Mouse (Mus musculus) skeletal muscle tissue, adult 2 months (tissue): ENCODE data around the gene Tut7.
"Not testable (repeated sequence)": the region's sequence is repeated elsewhere in the genome, so short reads cannot be mapped to it uniquely, and the experiment has no call there.

ENCODE experiments used
- DNase-seq: peaks from one replicate; pipeline ENCODE4 v3.0.0-alpha.2; 2012; ENCODE audit warnings: low read depth, low spot score

Tut7 gene

DNA sequence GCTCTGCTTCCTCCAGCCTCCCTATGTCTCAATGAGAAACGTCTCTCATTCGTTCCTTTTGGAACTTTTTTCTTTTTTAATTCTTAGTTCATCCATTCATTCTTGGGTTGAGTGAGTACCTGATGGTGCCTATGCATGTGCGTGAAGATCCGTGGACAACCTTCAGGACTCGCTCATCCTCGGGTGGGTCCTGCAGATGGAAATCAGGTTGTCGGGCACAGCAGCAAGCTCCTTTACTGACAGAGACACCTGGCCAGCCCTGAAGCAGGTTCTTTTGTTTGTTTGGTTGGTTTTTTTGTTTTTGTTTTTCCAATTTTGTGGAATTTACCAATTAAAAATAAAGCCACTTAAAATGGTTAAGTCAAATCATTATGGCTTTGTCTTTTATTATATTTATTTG lies 9.9 kb upstream of the Tut7 start:
- DNase-seq = no peak

DNA sequence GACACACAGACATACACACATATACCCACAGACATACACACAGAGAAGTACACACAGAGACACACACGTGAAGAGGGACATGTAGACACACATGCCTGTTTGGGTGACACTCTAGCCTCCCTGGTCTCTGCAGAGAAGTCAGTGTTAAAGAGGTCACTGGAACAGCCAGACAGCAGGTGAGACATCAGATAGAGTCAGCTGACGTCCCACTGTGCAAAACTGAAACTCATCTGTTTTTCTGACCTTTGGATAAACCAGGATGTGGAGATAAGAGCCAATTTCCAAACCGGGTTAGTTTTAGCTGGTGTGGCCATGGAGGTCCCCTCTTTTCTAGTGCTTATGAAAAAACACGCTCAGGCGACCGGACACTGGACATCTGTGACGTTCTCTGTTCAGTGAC lies 9.5 kb upstream of the Tut7 start:
- DNase-seq = no peak

DNA sequence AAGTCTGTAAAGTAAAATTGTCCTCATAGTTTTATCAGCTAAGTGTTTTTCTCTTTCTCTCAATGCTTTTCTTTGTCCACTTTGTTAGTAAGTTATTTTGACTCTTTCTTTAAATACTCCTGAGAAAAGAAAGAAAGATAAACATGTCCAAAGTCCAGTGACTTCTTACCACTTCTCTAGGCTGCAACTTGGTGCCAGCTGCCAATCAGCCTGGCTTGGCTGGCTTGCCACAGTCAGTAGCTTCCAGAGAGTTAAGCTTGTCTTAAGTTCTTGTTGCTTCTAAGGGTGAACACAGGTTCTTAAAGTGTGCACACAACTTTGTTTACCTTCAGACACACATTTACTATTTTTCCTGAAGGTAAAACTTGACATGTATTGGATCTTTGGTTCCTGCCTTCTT lies 3.0 kb upstream of the Tut7 start:
- DNase-seq = no peak

DNA sequence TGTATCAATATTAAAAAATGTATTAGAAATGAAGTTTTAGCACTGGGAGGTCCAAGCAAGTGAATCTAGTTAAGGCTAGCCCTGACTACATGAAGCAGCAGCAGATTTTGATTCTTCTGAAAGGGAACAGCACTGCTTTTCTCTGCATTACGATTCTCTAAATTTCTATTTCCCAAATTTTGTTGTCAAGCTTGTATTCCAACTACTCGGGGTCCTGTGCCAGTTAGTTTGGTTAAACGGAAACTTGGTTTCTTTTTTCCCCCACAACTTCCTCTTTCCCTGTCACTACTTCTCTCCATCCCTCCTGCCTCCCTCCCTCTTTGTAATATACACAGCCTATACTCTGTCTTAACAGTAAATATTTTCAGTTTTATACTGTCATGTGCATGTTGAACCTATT lies 2.1 kb downstream of the Tut7 start:
- no peak for DNase-seq

DNA sequence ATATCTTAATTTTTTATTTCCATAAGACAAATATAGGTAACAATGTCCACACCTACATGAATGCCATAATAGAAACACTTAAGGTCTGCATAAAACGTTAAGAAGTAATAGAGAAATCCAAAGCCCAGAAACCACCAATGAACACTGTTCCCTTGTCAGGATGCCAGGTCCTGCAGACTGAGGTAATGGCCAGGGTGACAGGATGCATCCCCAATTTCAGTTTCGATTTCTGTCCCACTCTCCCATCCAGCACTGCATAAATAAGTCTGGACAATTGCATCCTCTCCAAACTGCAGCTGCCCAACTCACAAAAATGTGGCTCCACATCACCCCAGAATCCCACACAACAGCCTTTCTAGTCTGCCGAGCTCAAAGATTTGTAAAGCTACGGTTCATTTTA lies 2.8 kb downstream of the Tut7 start:
- DNase-seq = no peak

DNA sequence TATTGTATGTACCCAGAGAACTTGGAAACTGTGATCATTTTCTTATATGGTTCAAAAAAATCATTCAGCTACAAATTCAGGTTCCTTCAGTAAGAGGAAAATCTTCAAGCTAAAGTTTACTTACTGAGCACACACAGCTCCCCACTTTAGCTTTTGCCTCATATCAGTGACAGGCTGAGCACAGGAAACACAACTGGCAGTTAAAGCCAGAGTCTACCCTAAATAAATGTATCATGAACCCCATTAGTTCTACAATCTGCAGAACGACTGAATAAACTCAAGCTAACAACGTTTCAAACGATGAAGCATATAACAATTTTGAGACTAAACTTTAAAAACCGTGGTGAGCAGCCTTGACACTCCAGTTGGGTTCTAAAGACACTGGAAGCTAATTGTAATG lies 5.6 kb downstream of the Tut7 start:
- DNase-seq = no peak

DNA sequence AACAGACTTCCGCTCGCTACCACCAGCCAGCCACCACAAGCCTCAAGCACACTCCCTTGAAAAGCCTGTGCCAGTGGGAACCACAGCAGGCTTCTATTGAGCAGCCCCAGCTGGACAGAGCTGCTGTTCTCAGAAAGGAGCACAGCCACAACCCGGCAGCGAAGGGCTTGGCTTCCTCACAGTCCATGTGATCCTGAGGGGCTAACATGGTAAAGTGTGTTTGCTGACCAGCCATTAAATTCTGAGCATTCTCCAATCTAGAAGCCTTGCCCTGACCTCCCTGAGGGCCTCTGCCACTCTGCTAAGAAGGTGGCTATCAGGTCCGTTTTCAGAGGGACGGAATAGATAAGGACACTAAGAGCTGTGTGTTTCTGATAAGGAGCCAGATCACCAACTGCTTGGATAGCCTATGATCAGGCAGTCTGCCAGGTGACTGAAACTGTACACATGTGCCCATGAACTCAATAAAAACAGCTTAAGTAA lies 8.8 kb downstream of the Tut7 start:
- peak; percentile 42 for DNase-seq

DNA sequence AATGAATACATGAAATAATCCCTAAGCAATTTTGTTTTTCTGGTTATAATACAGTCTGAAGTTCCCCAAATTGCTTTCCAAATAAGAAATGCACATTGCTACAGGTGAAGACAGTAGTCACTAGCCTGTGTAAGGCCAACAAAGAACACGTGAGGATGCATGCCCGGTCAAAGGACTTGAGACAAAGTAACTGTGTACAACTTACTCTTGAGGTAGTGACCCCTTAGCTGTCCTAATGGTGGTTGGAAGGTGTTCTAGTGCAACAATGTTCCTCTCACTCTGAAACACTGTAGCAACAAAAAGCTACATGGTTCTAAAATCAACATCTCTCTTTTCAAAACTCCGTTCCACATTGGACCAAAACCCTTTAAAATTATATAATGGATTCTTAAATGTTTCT lies 11.4 kb downstream of the Tut7 start:
- no peak for DNase-seq

DNA sequence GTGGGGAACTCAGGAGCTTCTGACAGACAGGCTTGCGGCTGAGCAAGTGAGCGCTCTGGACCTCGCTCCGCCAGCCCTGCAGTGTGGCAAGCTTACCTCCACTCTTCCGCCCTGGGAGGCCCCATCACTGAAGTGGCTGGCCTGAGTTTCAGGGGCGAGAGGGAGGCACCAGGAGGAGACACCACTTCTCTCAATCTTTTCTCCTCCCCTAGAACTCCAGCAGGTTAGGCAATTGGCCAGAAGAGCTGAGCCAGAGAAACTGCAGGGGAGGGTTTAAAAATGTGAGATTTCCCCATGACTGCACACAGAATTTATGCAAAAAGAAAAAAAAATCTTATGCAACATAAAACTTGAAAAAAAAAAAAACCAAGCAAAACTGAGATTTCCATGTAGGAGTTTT lies 21.9 kb downstream of the Tut7 start:
- no peak for DNase-seq

DNA sequence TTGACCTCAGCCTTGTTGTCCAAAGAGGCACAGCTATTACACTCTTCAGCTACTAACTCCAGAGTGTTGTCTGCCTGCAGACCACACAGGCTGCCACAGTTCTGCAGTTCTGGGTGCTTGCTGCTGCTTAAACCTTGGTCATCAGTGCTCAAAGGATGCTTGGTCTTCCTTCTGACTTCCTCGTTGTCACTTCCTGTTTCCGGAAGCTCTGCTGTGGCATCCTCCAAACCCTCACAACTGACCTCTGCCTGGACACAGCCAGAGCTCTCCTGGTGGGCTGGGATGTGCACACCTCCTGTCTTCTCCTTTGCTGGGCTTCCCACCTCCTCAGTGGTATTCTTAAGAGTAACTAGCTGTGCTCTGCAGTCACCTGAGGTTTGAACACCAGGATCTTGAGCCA lies 22.9 kb downstream of the Tut7 start:
- DNase-seq = no peak

DNA sequence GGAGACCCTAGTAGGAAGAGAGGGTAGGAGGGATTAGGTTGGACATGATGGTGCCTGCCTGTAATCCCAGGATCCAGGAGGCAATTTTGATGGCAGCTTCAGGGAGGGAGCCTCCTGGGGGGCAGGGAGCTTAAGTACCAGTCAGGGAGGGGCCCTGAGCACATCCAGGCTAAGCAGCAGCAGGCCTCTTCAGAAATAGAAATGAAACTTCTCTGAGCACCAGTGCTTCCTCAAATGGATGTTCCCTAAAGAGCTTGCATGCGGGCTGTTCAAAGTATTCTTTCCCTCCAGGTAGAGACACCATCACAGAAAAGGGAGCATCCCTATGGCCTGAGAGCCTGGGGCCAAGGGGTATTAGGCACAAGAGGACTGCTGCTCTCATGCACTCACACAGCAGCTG lies 24.6 kb downstream of the Tut7 start:
- no peak for DNase-seq

DNA sequence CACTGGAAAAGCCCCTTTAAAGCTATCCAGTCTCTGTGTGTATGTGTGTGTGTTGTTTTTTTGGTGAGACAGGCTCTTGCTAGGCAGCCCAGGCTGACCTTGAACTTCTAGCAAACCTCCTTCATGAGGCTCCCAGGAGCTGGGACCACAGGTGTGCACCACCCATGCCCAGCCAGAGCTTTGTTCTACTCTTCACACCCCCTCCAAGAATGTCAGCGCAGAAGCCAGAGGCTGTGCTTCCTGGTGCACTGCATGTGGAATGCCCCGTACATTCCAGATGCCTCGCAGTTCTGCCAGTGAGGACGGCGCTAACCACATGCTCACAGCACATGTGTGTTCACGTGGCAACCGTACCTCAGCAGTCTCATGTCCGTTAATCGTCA lies 26.5 kb downstream of the Tut7 start:
- DNase-seq = no peak

DNA sequence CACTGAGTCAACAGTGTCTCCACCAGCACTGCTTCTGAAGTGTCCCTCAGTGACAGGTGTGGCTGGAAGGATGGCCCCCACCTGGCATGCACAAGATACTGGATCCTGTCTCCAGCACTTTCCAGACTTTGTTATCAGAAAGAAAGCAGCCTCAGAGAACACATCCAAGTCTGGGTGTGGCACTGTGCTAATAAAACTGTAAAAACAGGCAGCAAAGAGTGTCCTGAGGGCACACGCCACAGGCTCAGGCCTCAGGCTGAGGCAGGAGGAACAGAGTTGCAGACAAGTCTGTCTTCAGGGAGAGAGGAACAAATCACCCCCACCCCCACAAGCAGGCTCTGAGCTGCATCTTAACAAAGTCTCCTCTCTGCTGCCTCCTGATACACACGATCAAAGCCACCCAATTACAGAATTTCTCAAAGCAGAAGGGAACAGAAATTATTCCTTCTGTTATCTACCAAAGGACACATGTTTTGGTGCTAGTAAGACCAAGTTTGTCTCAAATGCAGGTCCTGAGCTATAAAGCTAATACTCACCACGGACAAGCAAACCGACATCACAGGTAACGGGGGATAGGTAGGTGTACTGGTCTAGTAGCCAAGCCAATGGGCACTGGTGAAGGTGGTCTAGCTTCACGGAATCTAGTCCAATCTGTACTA lies 27.0 kb downstream of the Tut7 start:
- DNase-seq = no peak

DNA sequence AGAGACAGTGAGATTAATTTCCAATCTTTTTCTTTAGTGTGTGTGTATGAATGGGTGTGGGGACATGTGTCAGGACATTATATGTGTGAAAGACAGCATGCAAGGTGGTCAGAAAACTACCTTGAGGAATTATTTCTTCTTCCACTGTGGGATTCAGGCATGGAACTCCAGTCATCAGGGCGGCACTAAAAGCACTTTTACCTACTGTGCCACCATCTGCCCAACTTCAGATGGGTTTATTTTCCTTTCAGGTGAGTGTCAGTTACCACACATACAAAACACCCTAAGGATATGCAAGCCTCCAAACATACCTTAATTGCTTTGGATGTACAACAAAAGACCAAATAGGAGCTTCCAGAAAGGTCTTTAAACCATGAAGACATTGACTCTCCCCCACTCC lies 28.2 kb downstream of the Tut7 start:
- no peak for DNase-seq

DNA sequence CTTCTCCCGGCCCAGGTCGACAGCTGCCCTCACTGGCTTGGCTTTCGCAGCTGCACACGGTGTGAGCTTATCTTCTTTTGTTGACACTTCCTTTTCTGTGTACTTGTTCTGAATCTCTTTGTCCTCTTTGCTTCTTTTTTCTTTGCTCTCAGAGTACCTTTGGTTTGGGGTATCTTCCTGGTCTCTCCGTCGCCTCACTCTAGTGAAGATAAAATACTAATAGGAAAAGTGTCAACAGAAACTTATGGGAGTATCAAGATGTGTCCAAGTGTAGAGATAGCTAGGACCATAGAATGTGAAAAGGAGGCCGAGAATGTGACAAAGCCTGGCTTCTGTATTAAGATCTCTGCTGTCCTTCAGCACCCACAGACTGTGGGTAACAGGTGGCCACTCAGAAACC lies 40.8 kb downstream of the Tut7 start, which contains the start of gene Gm49354:
Gene Gm49354, minus strand, starts transcription at position 101 of the 400 bp plus-strand sequence.
- DNase-seq = no peak

DNA sequence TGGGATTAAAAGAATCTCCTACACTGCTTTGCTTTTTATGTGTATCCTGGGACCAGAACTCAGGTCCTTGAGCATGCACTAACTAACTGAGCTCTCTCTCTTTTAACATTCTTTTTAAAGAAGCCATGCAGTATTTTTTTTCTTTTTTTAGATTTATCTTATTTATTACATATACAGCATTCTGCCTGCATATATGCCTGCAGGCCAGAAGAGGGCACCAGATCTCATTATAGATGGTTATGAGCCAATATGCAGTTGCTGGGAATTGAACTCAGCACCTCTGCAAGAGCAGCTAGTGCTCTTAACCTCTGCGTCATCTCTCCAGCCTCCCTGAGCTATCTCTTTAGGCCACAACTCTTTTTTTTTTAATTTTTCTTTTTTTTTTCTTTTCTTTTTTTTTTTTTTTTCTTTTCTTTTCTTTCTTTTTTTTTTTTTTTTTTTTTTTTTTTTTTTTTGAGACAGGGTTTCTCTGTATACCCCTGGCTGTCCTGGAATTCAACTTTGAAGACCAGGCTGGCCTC lies 43.1 kb downstream of the Tut7 start:
- DNase-seq = not testable (repeated sequence)

DNA sequence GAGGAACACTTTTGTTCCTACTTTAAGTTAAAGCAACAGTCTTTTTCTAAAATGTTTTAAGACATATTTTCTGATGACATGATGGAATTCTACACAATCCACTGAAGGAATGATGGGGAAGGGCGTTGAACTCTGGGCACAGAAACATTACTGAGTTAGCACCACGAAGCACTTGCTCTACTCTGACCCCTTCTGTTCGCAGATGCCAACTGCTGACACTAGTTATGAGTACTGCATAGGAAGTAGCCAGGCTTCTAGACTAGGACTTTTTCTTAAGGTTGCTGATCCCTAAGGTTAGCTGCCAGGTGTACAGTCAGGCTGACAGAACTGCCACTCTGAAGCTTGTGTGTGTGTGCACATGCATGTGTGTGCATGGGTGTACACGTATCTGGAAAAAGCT lies 43.7 kb downstream of the Tut7 start:
- no peak for DNase-seq

DNA sequence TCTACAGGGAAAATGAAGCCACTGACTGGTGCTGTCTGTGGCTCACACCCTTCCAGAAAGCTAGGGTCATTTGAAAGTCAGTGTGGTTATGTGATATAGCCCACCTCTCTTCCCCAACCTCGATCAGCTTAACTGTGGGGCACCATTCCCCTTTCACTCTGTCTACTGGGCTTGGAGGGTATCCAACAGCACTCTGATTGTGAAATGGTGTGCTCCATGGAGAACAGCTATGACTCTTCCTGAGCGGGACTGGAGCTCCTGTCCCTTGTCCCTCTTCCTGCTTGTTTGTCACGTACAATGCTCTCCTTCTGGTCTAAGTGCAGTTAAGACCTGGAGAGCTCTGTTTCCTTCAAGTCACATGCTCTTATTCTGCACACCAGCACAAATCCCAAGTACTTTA lies 47.8 kb downstream of the Tut7 start:
- DNase-seq = no peak

DNA sequence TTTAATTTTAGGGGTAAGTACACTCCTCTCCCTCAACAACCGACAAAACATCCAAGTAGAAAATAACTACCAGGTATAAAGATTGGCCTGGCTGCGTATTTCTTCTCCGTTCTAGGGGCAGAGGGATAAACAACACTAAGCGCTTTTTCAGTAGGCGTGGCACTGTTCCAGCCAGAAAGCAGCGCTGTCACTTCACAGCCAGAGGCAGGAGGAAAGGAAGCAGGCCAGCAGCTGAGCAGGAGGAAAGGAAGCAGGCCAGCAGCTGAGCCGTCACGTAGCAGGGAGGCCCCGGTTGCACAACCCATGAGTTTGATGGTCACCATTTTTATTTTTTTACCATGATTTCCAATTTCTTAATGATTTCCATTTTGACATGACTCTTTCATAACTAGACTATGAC lies 51.7 kb downstream of the Tut7 start:
- peak; percentile 92 for DNase-seq

DNA sequence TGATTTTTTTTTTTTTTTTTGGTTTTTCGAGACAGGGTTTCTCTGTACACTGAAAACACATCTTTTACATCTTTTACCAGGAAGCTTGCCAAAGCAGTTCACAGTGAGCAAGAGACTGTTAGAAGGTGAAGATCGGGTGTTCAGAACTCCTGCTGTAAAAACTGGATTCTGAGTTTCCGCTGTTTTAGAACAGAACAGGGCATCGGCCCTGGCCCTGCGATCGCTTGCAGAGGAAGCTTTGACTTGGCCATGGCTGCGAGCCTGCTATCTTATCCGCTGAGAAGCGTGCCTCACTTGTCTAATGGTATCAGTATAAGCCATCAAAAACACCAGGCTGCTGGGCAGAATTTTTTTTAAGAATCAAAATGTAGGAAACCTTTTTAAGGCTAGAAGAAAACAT lies 52.1 kb downstream of the Tut7 start:
- DNase-seq = no peak

DNA sequence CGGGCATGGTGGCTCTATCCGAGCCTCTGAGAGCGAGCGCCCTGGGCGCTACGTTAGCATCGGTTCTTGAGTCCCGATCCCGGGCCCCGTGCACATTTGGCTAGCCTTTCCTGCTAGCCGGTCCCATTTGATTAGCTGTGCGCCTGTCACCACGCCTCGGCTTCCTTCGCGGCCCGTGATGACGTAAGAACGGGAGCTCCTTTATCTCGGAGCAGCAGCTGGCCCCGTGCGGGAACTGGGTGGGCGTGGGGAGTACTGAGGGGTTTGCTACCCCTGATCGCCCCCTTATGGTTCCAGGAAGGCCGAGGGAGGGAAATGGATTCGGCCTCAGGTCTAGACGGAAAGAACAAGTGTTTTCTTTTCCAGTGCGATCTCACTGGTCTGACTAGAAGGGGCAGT lies 52.8 kb downstream of the Tut7 start:
- peak; percentile 84 for DNase-seq

DNA sequence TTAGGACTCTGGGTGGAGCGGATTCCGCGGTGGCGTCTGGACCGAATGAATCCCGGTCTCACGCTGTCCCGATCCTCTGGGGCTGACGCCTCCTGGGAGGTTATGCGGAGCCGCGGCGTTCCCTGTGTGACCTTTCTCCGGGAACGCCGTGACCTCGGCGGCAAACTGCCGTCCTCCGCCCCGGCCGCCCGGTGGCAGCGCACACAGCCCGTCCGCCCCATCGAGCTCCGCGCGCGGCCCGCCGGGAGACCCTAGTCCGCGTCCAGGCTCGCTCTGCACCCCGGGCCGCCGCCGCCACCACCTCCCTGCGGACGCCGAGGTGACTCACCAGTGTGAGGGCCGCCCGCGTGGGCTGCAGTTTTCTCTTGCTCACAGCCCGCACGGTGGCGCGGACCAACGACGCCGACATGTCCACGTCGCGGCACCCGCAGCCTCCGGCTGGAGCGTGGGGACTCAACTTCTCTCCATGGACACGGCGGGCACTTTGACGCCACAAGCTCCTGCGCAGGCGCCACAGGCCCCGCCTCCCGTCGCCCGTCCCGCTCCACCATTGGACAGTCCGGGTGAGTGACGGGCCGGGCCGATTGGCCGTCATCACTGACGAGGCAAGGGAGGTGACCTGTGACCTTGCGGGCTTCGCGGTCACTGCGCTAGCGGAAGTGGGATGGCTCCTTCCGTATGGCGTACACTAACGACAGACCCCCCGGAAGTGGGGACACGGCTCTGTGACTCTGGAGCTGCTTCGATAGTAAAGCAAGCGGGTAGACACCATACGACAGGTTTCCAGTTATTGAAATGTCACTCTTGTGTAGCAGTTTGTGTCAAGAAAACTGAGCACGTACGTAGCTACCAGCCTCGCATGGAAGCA lies 53.4 kb downstream of the Tut7 start, which contains the start of gene Isca1:
Gene Isca1, minus strand, starts transcription at position 515 of the 868 bp plus-strand sequence.
- peak; percentile 98 for DNase-seq

DNA sequence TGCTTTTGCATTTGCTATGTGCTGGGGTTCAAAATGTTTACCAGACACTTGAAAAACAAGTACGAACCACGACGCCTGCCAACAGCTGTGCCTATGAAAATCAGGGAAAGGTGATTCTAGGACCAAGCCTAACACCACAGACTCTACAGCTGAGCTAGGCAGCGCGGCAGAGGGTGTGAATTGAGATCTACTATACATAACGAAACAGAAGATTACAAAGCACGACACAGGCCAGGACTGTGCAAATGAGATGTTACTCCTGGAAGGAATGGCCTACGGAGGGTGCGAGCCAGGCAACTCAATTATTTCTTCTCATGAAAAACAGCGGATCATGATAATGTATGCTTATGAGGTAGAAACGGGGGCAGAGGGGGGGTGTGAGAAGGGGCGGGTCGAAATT lies 54.4 kb downstream of the Tut7 start:
- DNase-seq = no peak
